ENCODE assay signal across 8 mouse cellular contexts in the genomic region with DNA sequence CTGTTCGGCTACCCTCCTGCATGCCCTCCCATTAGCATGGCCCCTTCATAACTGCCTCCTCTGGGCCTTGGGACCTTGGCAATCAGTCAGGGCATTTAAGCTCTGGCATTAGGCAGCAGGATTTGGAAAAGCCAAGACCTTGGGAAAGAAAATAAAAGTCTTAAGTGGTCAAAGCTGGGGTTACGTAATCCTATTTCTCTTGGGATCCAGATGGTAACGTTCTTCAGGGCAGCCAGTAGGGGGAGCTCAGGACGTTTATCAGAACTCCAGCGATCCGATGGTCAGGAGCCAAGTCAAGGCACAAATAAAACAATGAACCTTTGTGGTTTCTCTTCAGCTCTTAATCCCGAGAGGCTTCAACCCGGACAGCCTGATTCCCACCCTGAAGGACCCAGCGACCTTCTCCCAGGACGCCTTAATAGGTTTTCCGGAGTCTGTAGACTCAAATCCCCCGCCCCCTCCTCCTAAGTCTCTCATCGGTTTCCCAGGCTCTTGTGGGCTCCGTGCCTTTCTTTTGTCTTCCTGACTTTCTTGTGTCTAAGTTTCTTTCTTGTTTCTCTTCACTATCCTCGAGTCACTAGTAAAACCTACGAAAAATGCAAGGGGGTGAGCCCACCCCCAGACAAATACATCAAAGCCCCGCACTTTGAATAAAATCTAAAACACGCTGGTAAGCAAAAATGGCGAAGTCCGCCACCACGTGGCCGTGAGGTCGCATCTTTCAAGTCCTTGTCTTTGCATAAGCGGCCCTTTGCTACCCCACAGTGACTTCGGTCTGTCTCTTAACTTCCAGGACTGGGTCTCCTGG. TPM values are rescaled to one million over a fixed set of nuclear protein-coding genes. Genes with fewer than 3 reads are reported as not detected.
A peak's percentile ranks its signal among the peaks of the same experiment; 100 is the strongest.
DNase-seq lines count a peak whose midpoint lies in the region; ATAC-seq and TF ChIP-seq lines count a peak whose summit lies in the region.

No protein-coding gene starts in this region.

- TF ChIP-seq CTCF in brain, embryonic 14.5 days (IDR thresholded peaks at IDR 0.05; ENCODE audit: borderline replicate concordance, extremely low read depth, insufficient read depth, insufficient read length), result peak; percentile 88
- TF ChIP-seq CTCF in kidney, postnatal 0 days (IDR thresholded peaks at IDR 0.05; ENCODE audit: low read depth), result peak; percentile 96
- peak; percentile 95 for TF ChIP-seq CTCF in stomach, postnatal 0 days (IDR thresholded peaks at IDR 0.05; ENCODE audit: low read depth)

- peak; percentile 82 for DNase-seq in CD4-positive, CD25-positive, alpha-beta regulatory T cell, adult 2 months (ENCODE audit: low read depth, low spot score)
- peak; percentile 98 for DNase-seq in brain, embryonic 14.5 days (ENCODE audit: low read depth)
- peak; percentile 99 for DNase-seq in kidney, postnatal 0 days (ENCODE audit: low spot score)
- peak; percentile 59 for DNase-seq in liver, embryonic 13.5 days
- DNase-seq in neural tube, embryonic 11.5 days (ENCODE audit: low spot score), result peak; percentile 85
- peak; percentile 91 for DNase-seq in stomach, postnatal 0 days (ENCODE audit: low spot score)

- peak; percentile 45 for ATAC-seq in heart, embryonic 12.5 days (ENCODE audit: insufficient number of reproducible peaks, low FRiP score)
- peak; percentile 42; the same call in 1 of the 2 replicates for ATAC-seq in kidney, postnatal 0 days (replicated peaks; ENCODE audit: low FRiP score, low read depth)
- ATAC-seq in liver, embryonic 13.5 days (ENCODE audit: low read depth), result peak; percentile 42; the same call in 1 of the 2 replicates
- peak; percentile 62 for ATAC-seq in neural tube, embryonic 11.5 days (ENCODE audit: insufficient read depth, low FRiP score, low TSS enrichment)
- ATAC-seq in stomach, postnatal 0 days (ENCODE audit: low FRiP score, low TSS enrichment), result peak; percentile 59; the same call in 1 of the 2 replicates

- peak overlapping the region; percentile 91 for H3K27ac ChIP-seq in heart, embryonic 12.5 days (ENCODE audit: poor library complexity, severe bottlenecking)
- peak overlapping the region; percentile 79 for H3K27ac ChIP-seq in kidney, postnatal 0 days
- H3K27ac ChIP-seq in liver, embryonic 13.5 days, result no peak overlapping the region; the same call in 1 of the 2 replicates
- H3K27ac ChIP-seq in neural tube, embryonic 11.5 days (ENCODE audit: low read depth, low read length), result peak overlapping the region; percentile 60
- H3K27ac ChIP-seq in stomach, postnatal 0 days (replicated peaks), result peak overlapping the region; percentile 50

- H3K9ac ChIP-seq in heart, embryonic 12.5 days, result peak overlapping the region; percentile 63
- H3K9ac ChIP-seq in kidney, postnatal 0 days (ENCODE audit: low read depth, low read length), result peak overlapping the region; percentile 62; the same call in 1 of the 2 replicates
- H3K9ac ChIP-seq in liver, embryonic 13.5 days, result peak overlapping the region; percentile 66
- H3K9ac ChIP-seq in neural tube, embryonic 11.5 days (ENCODE audit: low read length), result peak overlapping the region; percentile 54
- H3K9ac ChIP-seq in stomach, postnatal 0 days (ENCODE audit: low read length), result peak overlapping the region; percentile 57

- no peak for TF ChIP-seq EP300 in stomach, postnatal 0 days (optimal IDR thresholded peaks at IDR 0.05)

- peak overlapping the region; percentile 58 for H3K4me3 ChIP-seq in erythroblast, embryonic 14.5 days (replicated peaks)
- H3K4me3 ChIP-seq in heart, embryonic 12.5 days, result peak overlapping the region; percentile 47
- peak overlapping the region; percentile 41 for H3K4me3 ChIP-seq in kidney, postnatal 0 days (replicated peaks; ENCODE audit: low read depth, low read length)
- peak overlapping the region; percentile 56 for H3K4me3 ChIP-seq in liver, embryonic 13.5 days (replicated peaks)
- peak overlapping the region; percentile 19 for H3K4me3 ChIP-seq in neural tube, embryonic 11.5 days (ENCODE audit: low read depth, low read length)
- peak overlapping the region; percentile 36 for H3K4me3 ChIP-seq in stomach, postnatal 0 days (ENCODE audit: low read depth, low read length)

- WGBS in heart, embryonic 12.5 days, result 2% methylated on average over 25 of the region's 25 CpGs
- WGBS in kidney, postnatal 0 days, result 2% methylated on average over 25 of the region's 25 CpGs
- 3% methylated on average over 25 of the region's 25 CpGs for WGBS in liver, embryonic 13.5 days (ENCODE audit: insufficient replicate concordance)
- WGBS in neural tube, embryonic 11.5 days, result 3% methylated on average over 25 of the region's 25 CpGs
- 1% methylated on average over 25 of the region's 25 CpGs for WGBS in stomach, postnatal 0 days

- peaks cover 39% of the 10 kb centered on the region for H3K4me1 ChIP-seq in erythroblast, embryonic 14.5 days (ENCODE audit: control insufficient read depth)
- peaks cover 54% of the 10 kb centered on the region for H3K4me1 ChIP-seq in heart, embryonic 12.5 days (replicated peaks)
- 0 out of 2 replicates have a peak, but pooled peaks cover 6% of the 10 kb centered on the region for H3K4me1 ChIP-seq in kidney, postnatal 0 days (replicated peaks; ENCODE audit: insufficient read depth, low read length)
- peaks cover 62% of the 10 kb centered on the region for H3K4me1 ChIP-seq in liver, embryonic 13.5 days (replicated peaks)
- H3K4me1 ChIP-seq in neural tube, embryonic 11.5 days (ENCODE audit: control insufficient read depth, insufficient read depth, low read length), result peaks cover 14% of the 10 kb centered on the region
- 0 out of 2 replicates have a peak, but pooled peaks cover 2% of the 10 kb centered on the region for H3K4me1 ChIP-seq in stomach, postnatal 0 days (replicated peaks; ENCODE audit: control insufficient read depth, insufficient read depth)

- no peak for TF ChIP-seq POLR2A in brain, embryonic 14.5 days (IDR thresholded peaks at IDR 0.05; ENCODE audit: borderline replicate concordance, extremely low read depth, insufficient read depth, insufficient read length, poor library complexity, severe bottlenecking)

- no peaks in the 10 kb centered on the region for H3K9me3 ChIP-seq in erythroblast, embryonic 14.5 days (ENCODE audit: control insufficient read depth, low read length)
- H3K9me3 ChIP-seq in heart, embryonic 12.5 days (replicated peaks), result no peaks in the 10 kb centered on the region
- H3K9me3 ChIP-seq in kidney, postnatal 0 days (replicated peaks; ENCODE audit: low read length), result no peaks in the 10 kb centered on the region
- H3K9me3 ChIP-seq in liver, embryonic 13.5 days (replicated peaks), result no peaks in the 10 kb centered on the region
- H3K9me3 ChIP-seq in neural tube, embryonic 11.5 days (ENCODE audit: control insufficient read depth, low read length), result no peaks in the 10 kb centered on the region
- no peaks in the 10 kb centered on the region for H3K9me3 ChIP-seq in stomach, postnatal 0 days (ENCODE audit: control insufficient read depth, low read length)

- H3K36me3 ChIP-seq in erythroblast, embryonic 14.5 days (ENCODE audit: control insufficient read depth), result no peaks in the 10 kb centered on the region
- H3K36me3 ChIP-seq in heart, embryonic 12.5 days, result no peaks in the 10 kb centered on the region
- H3K36me3 ChIP-seq in kidney, postnatal 0 days (ENCODE audit: insufficient read depth, low read length), result no peaks in the 10 kb centered on the region
- no peaks in the 10 kb centered on the region for H3K36me3 ChIP-seq in liver, embryonic 13.5 days
- no peaks in the 10 kb centered on the region for H3K36me3 ChIP-seq in neural tube, embryonic 11.5 days (ENCODE audit: control insufficient read depth, insufficient read depth, low read length)
- no peaks in the 10 kb centered on the region for H3K36me3 ChIP-seq in stomach, postnatal 0 days (ENCODE audit: control insufficient read depth, insufficient read depth, low read length)

- H3K4me2 ChIP-seq in heart, embryonic 12.5 days, result peak overlapping the region; percentile 74
- peak overlapping the region; percentile 71 for H3K4me2 ChIP-seq in kidney, postnatal 0 days (ENCODE audit: low read length)
- peak overlapping the region; percentile 78 for H3K4me2 ChIP-seq in liver, embryonic 13.5 days
- peak overlapping the region; percentile 41 for H3K4me2 ChIP-seq in neural tube, embryonic 11.5 days (ENCODE audit: low read depth)
- H3K4me2 ChIP-seq in stomach, postnatal 0 days (replicated peaks; ENCODE audit: low read depth), result peak overlapping the region; percentile 56

- peaks cover 8% of the 10 kb centered on the region for H3K27me3 ChIP-seq in erythroblast, embryonic 14.5 days (ENCODE audit: control insufficient read depth)
- no peaks in the 10 kb centered on the region for H3K27me3 ChIP-seq in heart, embryonic 12.5 days (replicated peaks)
- no peaks in the 10 kb centered on the region for H3K27me3 ChIP-seq in kidney, postnatal 0 days (ENCODE audit: insufficient read depth, low read length)
- no peaks in the 10 kb centered on the region for H3K27me3 ChIP-seq in liver, embryonic 13.5 days
- no peaks in the 10 kb centered on the region for H3K27me3 ChIP-seq in neural tube, embryonic 11.5 days (ENCODE audit: control insufficient read depth, insufficient read depth, low read length)
- H3K27me3 ChIP-seq in stomach, postnatal 0 days (ENCODE audit: control insufficient read depth, insufficient read depth, low read length), result no peaks in the 10 kb centered on the region

RNA-seq across cellular contexts. Expression of a gene that starts 30.6 kb away (rescaled TPM):
- 41.7 and 67.5 TPM in 2 replicates for polyA plus RNA-seq in brain, embryonic 14.5 days (2012; rRNA removed)
- 8.6 and 9.5 TPM in 2 replicates for polyA plus RNA-seq in erythroblast, embryonic 14.5 days (2012)
- polyA plus RNA-seq in heart, embryonic 12.5 days (2016; fragmentation: Nextera tagmentation; extraction: Ambion mirVana), result 94.1 and 110 TPM in 2 replicates
- 142 and 159 TPM in 2 replicates for polyA plus RNA-seq in kidney, postnatal 0 days (2015; fragmentation: Nextera tagmentation; extraction: Ambion mirVana)
- polyA plus RNA-seq in liver, embryonic 13.5 days (2015; fragmentation: Nextera tagmentation; extraction: Ambion mirVana), result 47.7 and 61.9 TPM in 2 replicates
- polyA plus RNA-seq in neural tube, embryonic 11.5 days (2014; fragmentation: Nextera tagmentation; extraction: Ambion mirVana), result 46.2 and 50.1 TPM in 2 replicates
- 101 and 119 TPM in 2 replicates for polyA plus RNA-seq in stomach, postnatal 0 days (2015; fragmentation: Nextera tagmentation; extraction: Ambion mirVana)
